Mouse (Mus musculus) kidney, postnatal 36 days (tissue): ENCODE measurements around the gene Stpg3.
"Not testable (repeated sequence)": the region's sequence is repeated elsewhere in the genome, so short reads cannot be mapped to it uniquely, and the experiment has no call there.

Source experiments
- DNase-seq, 2 experiments: peaks; one replicate each; pipeline ENCODE4 v3.0.0; 2021 to 2022; ENCODE audit warnings: mixed read lengths in 2 of 2

Stpg3 gene

DNA sequence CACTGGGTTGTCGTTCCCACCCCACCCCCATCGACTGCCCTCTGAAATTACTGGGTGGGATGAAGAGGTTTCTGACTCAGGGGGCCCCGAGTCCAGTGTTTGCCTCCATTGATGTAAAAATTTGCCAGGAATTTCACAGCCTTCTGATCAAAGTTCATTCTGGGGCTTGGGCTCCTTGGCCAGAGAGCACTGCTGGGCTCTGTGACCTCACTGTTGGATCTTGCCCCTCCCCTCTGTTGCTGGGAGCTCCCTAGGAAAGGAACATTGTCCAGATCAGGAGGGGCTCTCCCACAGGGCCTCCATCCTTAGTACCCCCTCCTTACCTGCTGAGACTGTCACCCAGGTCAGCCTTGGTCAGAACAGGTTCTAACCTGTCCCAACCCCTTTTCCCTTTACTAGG is at the start of gene Stpg3:
Gene Stpg3 (minus strand): TSS at position 194 of the 400 bp plus-strand sequence.
- peak; percentile 72 to 80 for DNase-seq

GRCm38 (mm10) chr2:25263623-25264285 is 49.3 kb upstream of the Stpg3 start:
- DNase-seq = peak in 1 of 2 experiments; percentile 30

DNA sequence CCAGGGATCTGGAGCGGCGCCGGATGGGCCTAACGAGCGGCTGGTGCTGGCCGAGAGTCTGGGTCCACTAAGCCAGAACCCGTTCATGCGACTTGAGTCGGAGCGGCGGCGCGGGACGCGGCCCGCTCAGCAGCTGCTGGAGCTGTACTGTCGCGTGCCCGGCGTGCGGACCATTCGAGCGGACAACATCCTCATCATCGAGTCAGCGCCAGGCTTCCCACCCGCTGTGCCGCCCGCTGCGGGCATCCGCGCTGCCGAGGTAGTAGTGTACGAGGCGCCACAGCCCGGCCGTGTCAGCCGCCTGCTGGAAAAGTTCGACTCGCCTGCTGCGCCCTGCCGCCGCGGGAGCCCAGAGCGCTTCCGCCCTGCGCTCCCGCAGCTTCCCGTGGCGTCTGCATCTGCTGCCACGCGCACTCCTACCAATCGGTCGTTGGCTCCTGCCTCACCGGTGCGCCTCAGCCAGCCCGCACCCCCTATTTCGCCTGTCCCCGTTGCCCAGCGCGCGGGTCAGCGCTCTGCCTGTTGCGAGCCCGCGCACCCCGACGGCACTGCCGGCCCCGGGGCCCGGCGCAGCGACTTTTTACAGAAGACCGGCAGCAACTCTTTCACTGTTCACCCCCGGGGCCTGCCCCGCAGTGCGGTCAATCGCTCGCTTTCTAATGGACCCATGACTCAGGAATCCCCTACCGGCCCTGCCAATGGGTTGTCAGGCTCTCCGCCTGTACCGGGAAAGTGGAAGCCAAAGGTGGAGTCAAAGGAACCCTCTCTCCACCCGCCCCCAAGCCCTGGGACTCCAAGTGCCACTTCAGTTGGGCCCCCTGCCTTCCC is 48.6 kb upstream of the Stpg3 start:
- DNase-seq = peak in 1 of 2 experiments; percentile 59

- DNase-seq = peak; percentile 97 to 99
Observed at GRCm38 (mm10) chr2:25262291-25262767, 47.9 kb upstream of the Stpg3 start, which contains the start of gene Tprn. Tprn (plus strand) TSS chr2:25262618.

DNA sequence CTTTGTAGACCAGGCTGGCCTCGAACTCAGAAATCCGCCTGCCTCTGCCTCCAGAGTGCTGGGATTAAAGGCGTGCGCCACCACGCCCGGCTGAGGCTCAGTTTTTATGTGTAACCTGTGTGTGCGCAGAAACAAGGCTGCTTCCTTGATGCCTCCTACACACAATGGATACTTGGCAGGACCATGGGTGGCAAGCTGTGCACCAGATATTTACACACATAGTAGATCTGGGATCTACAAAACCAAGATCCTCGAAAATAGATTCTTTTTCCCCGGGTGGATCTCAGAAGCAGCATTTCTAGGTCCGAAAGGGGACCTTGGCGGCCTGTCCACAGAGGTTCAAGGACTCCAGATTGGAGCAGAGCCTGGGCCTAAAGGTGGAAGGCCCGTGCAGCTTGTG is 47.4 kb upstream of the Stpg3 start:
- DNase-seq = no peak

DNA sequence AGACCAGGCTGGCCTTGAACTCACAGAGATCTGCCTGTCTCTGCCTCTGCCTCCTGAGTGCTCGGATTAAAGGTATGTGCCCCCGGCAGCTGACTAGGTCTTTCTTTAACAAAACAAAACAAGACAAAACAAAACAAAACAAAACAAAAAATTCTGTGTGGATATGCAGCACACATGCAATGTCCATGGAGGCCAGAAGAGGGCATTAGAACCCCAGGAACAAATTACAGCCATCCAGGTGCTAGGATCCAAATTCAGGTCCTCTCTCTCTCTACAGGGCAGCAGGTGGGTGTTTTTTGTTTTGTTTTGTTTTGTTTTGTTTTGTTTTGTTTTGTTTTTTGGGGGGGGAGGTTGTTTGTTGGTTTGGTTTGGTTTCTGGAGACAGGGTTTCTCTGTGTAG is 44.5 kb upstream of the Stpg3 start:
- DNase-seq = peak in 1 of 2 experiments; percentile 56

DNA sequence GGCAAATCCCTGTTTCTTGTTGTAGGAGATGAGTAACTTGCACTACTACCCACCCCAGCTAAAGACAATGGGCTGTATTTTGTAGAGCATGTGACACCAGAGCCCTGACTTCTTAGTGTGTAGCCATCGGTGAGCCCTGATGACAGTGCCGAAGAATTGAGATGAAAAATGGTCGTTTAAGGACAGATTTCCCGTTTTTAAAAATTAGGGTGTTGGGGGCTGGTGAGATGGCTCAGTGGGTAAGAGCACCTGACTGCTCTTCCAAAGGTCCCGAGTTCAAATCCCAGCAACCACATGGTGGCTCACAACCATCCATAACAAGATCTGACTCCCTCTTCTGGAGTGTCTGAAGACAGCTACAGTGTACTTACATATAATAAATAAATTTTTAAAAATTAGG is 42.8 kb upstream of the Stpg3 start:
- DNase-seq = not testable (repeated sequence)

GRCm38 (mm10) chr2:25256443-25257109 is 42.1 kb upstream of the Stpg3 start:
- DNase-seq = peak; percentile 64 to 82

DNA sequence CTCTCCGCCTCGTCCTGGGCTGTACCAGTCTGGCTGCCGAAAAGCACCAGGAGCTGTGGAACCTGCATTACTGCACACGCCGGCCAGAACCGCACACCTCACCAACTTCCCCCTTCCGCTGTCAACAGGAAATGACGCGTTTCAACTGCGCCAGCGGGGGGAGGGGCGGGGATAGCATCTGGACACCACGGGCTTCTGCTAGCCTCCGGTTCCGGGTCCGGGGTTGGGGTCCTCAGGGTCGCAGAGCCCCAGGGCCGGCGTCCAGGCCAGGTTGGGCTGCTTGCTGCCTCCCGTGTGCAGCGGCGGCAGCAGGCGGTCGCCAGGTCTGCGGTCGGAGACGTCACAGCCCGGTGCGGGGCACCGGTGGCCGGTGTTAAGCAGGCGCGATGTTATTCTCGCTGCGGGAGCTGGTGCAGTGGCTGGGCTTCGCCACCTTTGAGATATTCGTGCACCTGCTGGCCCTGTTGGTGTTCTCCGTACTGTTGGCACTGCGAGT is 40.9 kb upstream of the Stpg3 start, which contains the start of gene Tmem203:
Gene Tmem203 (plus strand): TSS at position 156 of the 496 bp plus-strand sequence.
- DNase-seq = peak; percentile 91 to 95

DNA sequence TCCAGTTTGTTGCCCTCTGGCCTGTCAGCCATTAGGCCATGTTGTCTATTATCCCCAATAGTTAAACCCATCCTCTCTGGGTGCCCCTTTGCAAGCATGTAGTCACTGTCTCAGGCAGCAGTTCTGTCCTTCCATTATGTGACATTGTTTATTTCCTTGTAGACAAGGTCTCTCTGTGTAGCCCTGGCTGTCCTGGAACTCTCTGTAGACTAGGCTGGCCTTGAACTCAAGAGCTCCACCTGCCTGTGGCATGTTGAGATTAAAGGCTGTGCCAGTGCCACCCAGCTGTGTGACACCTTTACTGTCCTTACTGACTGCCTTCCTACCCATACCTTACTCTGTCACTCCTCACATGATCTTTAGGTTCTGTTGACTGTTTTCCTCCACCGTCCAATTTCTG is 37.9 kb upstream of the Stpg3 start:
- DNase-seq = peak; percentile 48 to 74

- peak; percentile 56 to 65 for DNase-seq
Observed at GRCm38 (mm10) chr2:25246183-25247072, 32.0 kb upstream of the Stpg3 start, which contains the start of gene AL732309.1. AL732309.1 (minus strand) TSS chr2:25246863.

DNA sequence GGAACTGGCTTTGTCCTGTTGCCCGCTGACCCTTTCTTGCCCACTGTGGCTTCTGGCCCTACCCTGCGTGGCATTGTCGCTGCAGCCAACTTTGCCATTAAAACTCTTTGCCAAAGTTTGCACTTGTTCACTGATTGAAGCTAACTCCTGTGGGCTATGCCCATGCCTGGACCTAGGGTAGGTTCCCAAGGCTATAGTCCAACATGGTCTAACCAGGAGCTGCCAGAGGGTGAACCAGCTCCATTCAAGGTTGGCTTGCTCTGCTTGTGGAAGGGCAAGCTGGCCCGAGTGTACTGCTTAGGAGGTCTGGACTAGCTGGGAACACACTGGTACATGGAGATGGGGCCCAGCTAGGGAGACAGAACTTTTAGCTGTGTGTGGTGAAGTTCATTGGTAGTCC is 29.7 kb upstream of the Stpg3 start:
- DNase-seq = peak; percentile 44 to 48

DNA sequence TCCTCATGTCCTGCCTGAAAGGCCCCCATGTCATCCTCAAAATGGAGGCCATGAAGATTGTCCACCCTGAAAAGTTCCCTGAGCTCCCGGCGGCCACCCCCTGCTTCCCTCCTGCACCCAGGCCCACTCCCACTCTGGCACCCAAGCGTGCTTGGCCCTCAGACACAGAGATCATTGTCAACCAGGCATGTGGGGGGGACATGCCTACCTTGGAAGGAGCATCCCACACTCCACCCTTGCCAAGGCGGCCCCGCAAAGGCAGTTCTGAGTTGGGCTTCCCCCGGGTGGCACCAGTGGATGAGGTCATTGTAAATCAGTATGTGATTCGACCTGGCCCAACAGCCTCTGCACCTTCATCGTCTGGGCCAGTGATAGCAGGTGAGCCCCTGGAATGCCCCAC is 28.9 kb upstream of the Stpg3 start:
- no peak for DNase-seq

- DNase-seq = peak in 1 of 2 experiments; percentile 50
Observed at GRCm38 (mm10) chr2:25242101-25242506, 27.7 kb upstream of the Stpg3 start, which contains the start of the genes Rnf208 and Cysrt1. Rnf208 (plus strand) TSS chr2:25242255. Cysrt1 (minus strand) TSS chr2:25242452.

GRCm38 (mm10) chr2:25241438-25241775 is 27.0 kb upstream of the Stpg3 start:
- no peak for DNase-seq

DNA sequence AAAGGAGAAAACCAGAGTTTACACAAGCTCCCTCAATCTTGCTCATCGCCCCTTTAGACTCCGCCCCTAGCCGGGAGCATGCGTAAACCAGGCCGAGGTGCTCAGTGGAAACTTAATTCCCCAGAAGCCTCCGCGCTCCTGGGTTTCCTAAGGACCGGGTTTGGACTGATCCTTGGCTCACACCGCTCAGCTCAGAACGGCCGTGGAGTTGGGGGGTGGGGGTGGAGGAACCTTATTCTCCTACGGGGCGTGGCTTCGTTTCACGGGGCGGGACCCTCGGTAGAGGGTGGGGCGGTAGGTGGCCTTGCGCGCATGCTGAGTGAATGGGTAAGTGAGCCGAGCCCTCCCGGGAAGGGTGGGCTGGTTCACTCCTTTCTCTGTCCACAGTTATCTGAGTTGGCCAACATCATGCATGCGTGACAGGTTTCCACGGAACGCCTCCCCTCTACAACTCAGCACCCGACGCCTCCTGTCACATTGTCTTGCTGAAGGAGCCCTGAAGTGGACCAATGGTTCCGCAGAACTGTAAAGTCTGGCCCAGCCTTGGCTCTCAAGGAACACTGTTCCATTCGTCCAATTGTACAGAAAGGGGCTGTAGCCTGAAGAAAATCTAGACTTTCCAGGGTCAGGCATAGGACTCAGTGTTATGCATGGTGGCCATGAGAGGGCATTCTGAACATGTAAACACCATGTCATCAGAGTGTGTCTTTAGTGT is 26.4 kb upstream of the Stpg3 start:
- DNase-seq = peak; percentile 91

DNA sequence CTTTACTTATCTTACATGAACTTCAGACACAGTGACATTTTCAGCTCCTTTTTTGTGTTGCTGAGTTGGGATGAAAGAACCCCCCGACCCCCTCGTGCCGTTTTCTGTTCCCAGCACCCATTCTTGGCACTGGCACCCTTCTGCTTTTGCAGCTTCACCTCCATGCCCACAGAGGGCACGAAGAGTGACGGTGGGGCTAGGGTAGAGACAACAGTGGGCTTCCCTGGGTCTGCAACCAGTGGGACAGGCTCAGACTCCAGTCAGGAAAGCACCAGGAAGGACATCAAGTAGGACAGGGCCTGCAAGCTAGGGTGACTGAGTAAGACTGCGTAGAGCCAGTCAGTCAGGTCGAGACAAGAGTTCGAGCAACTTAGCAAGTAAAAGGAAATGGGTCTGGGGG is 25.9 kb upstream of the Stpg3 start:
- no peak for DNase-seq

DNA sequence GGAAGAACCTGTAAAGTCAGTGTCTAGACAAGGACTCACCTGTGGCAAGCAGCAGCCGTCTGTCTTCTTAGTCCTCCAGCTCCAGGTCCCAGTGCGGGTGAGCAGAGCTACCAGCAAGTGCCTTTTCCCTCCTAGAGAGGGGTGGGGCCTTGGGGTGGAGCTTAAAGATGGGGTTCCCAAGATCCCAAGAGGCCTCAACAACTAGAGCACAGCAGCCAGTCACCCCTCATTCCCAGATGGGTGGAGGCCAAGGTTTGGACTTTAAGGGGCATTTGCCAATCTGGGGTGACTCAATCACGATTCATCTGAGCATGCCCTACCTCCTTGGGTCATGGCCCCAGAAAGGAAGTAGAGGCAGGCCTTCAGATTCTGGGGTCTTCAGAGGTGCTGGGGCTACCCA is 25.3 kb upstream of the Stpg3 start:
- DNase-seq = no peak

DNA sequence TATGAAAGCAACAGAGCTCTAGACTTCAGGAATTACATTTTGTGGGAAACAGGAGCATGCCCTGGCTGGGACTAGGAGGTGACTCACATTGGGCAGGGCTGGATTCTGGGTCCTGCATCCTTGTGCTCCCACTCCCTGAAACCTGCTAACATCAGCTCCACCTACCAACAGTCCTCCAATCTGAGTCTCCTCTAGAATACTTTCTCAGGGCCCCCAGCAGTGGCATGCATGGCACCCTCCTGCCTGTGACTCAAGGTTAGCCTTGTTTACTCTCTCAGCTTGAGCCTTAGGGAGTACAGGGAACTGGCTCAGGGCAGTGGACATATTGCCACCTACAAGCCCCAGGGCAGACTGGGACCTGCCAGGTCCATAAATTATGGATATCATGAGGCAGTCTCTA is 23.7 kb upstream of the Stpg3 start:
- DNase-seq = no peak

DNA sequence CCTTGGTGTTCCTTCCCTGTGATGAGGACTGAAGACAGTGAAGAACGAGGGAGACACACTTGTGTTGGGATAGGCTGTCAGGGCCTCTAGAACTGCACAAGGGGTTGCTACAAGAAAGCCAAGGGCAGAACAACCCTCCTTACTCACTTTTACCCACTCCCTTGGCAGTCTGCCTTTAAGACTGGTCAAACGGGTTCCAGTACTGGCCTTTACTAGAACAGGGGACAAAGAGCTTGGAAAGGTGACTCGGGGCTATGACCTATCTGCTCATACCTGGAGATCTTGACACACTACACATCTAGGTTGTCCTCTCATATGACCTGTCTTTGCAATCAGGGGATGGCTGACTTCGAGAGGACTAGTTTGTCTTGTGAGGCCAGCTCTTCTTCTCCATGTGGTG is 23.1 kb upstream of the Stpg3 start:
- DNase-seq = peak; percentile 71 to 78

GRCm38 (mm10) chr2:25236614-25237013 is 22.2 kb upstream of the Stpg3 start, which contains the start of gene Rnf224:
Rnf224 (minus strand) TSS chr2:25236787.
- no peak for DNase-seq
